8 mouse cellular contexts compared by ENCODE assay signal in the genomic region with DNA sequence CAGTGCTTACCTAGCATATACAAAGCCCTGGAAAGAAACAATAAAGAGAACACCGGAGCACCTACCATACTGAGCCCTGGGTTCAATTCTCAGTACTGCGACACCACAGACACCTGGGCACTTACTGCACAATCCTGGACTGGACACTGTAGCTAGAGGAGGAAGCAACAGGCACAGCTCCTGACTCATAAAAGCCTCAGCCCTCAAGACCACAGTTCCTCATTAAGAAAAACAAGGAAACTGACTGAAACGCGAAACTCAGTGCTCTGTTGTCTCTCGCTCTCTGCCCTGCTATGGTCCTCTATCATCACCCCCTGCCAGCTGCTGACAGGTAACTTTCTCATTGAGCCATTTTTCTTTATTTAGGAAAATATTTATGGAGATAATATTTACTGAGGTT. TPM values are rescaled to one million over a fixed set of nuclear protein-coding genes. Genes with fewer than 3 reads are reported as not detected.
DNase-seq lines count a peak whose midpoint lies in the region; ATAC-seq and TF ChIP-seq lines count a peak whose summit lies in the region.

A gene (plus strand): TSS at position 242 of the 400 bp plus-strand sequence.

- no peak for TF ChIP-seq POLR2A in kidney, adult 2 months (IDR thresholded peaks at IDR 0.05; ENCODE audit: low read depth, low read length)

- no peak within 1 kb of the TSS for H3K9ac ChIP-seq in forebrain, embryonic 11.5 days (ENCODE audit: low read length)

- H3K9me3 ChIP-seq in forebrain, embryonic 11.5 days (ENCODE audit: control insufficient read depth, low read length), result no peaks in the 10 kb centered on the region

- DNase-seq in kidney, adult 2 months, result no peak
- no peak for DNase-seq in kidney, adult 9 months
- no peak for DNase-seq in Patski (ENCODE audit: low read depth, low spot score)
- DNase-seq in forebrain, embryonic 11.5 days (ENCODE audit: low spot score), result no peak
- no peak for DNase-seq in layer of hippocampus, postnatal 25 days (ENCODE audit: extremely low spot score in 1 of 2, low spot score in 1 of 2)
- DNase-seq in urinary bladder, postnatal 25 days (ENCODE audit: low spot score), result no peak
- DNase-seq in embryo, embryonic 10 days (ENCODE audit: low spot score), result no peak

- peaks cover 22% of the 10 kb centered on the region for H3K79me2 ChIP-seq in macrophage (ENCODE audit: inconsistent target)

- CTCF ChIA-PET in Patski (lab: Charles Lee), result no interaction called here

- H3K4me2 ChIP-seq in forebrain, embryonic 11.5 days (ENCODE audit: low read depth, low read length, severe bottlenecking), result no peak within 1 kb of the TSS

- H3K4me3 ChIP-seq in kidney, adult 2 months (ENCODE audit: insufficient read depth, low read depth, low read length), result no peak within 1 kb of the TSS
- H3K4me3 ChIP-seq in forebrain, embryonic 11.5 days (ENCODE audit: low read depth, low read length), result no peak within 1 kb of the TSS
- H3K4me3 ChIP-seq in macrophage (ENCODE audit: inconsistent target), result no peak within 1 kb of the TSS

- H3K27ac ChIP-seq in kidney, adult 2 months (ENCODE audit: insufficient read depth, low read depth, low read length), result no peak within 1 kb of the TSS
- no peak within 1 kb of the TSS for H3K27ac ChIP-seq in forebrain, embryonic 11.5 days (ENCODE audit: low read depth, low read length)
- H3K27ac ChIP-seq in macrophage, result peak within 1 kb of the TSS; percentile 19; the same call in 1 of the 2 replicates

- H3K36me3 ChIP-seq in kidney, adult 2 months (ENCODE audit: control insufficient read depth, insufficient read depth, low read length), result peaks cover 2% of the 10 kb centered on the region; the same call in 1 of the 2 replicates
- peaks cover 7% of the 10 kb centered on the region for H3K36me3 ChIP-seq in forebrain, embryonic 11.5 days (ENCODE audit: control insufficient read depth, insufficient read depth, low read length)
- peaks cover 36% of the 10 kb centered on the region for H3K36me3 ChIP-seq in macrophage (ENCODE audit: inconsistent target)

- peaks cover 4% of the 10 kb centered on the region for H3K4me1 ChIP-seq in kidney, adult 2 months (ENCODE audit: control insufficient read depth, insufficient read depth, low read length)
- H3K4me1 ChIP-seq in forebrain, embryonic 11.5 days (replicated peaks; ENCODE audit: control insufficient read depth, insufficient read depth, low read length), result peaks cover 5% of the 10 kb centered on the region

- no peak for ATAC-seq in Patski
- ATAC-seq in forebrain, embryonic 11.5 days (replicated peaks; ENCODE audit: low FRiP score), result no peak

- H3K27me3 ChIP-seq in kidney, adult 2 months (replicated peaks; ENCODE audit: control insufficient read depth, insufficient read depth, low read length), result no peaks in the 10 kb centered on the region
- H3K27me3 ChIP-seq in Patski, result no peaks in the 10 kb centered on the region
- no peaks in the 10 kb centered on the region for H3K27me3 ChIP-seq in forebrain, embryonic 11.5 days (ENCODE audit: control insufficient read depth, insufficient read depth, low read length)

- WGBS in kidney, adult 2 months, result 70% methylated on average over 5 of the region's 5 CpGs
- 93% methylated on average over 5 of the region's 5 CpGs for WGBS in forebrain, embryonic 11.5 days
- WGBS in macrophage (ENCODE audit: missing documents), result 7% methylated on average over 5 of the region's 5 CpGs

- TF ChIP-seq CTCF in kidney, adult 2 months (conservative IDR thresholded peaks at IDR 0.05; ENCODE audit: insufficient read depth, insufficient read length, low read depth, low read length), result no peak
- TF ChIP-seq CTCF in Patski (IDR thresholded peaks at IDR 0.05), result no peak

- POLR2A ChIA-PET in Patski (lab: Charles Lee), result no interaction called here

- in situ Hi-C loops in Patski (cut with MboI; ENCODE audit: low pct_unique_long_range_greater_than_20kb), result no loop called here

RNA-seq across cellular contexts. Expression of the gene that starts here (rescaled TPM):
- polyA plus RNA-seq in kidney, adult 2 months (2012; rRNA removed), result 12.5 and 13.2 TPM in 2 replicates
- polyA plus RNA-seq in Patski (2021) (18.7 TPM), macrophage (2018) (7.0 to 7.9 TPM (median 7.4 TPM) in 3 replicates)
- polyA plus RNA-seq in forebrain, embryonic 11.5 days (2014; fragmentation: Nextera tagmentation; extraction: Ambion mirVana), result 15.6 and 16.0 TPM in 2 replicates
- 10 to 100 TPM in 17 of 26 experiments, 1 to 10 TPM in 9; 1.9 to 30.2 (median 14.1) TPM for total RNA-seq in macrophage (2018; cell fraction: chromatin; rRNA removed)
- total RNA-seq in macrophage (2018; cell fraction: cytosol; rRNA removed), result 1 to 10 TPM; 2.7 to 9.3 (median 7.9) TPM
- total RNA-seq in macrophage (2018; cell fraction: nucleus; rRNA removed), result 10 to 100 TPM in 12 of 26 experiments, 1 to 10 TPM in 14; 2.7 to 21.0 (median 9.3) TPM
- total RNA-seq in layer of hippocampus, postnatal 25 days (2021), result 1 to 10 TPM; 9.3 to 9.4 TPM
